Mouse (Mus musculus): ENCODE results near the gene Zfp710. TPM values are rescaled to one million over a fixed set of nuclear protein-coding genes. Genes with fewer than 3 reads are reported as not detected.

Gene Zfp710
- polyA plus RNA-seq, 1 experiment = 5.3 TPM

- H3K4me3 ChIP-seq = peak overlapping the region; percentile 59
- peak overlapping the region; percentile 90 for H3K4me2 ChIP-seq (ENCODE audit: low read depth)
- TF ChIP-seq TCF3 (IDR thresholded peaks at IDR 0.05; ENCODE audit: insufficient read length, low read depth) = no peak
- no peak for TF ChIP-seq USF1 (IDR thresholded peaks at IDR 0.05; ENCODE audit: low read depth)
- no peak for TF ChIP-seq REST (IDR thresholded peaks at IDR 0.05; ENCODE audit: insufficient read depth, insufficient read length)
- TF ChIP-seq E2F4 (IDR thresholded peaks at IDR 0.05; ENCODE audit: insufficient read depth) = no peak
- no peak for TF ChIP-seq SRF (IDR thresholded peaks at IDR 0.05; ENCODE audit: control insufficient read depth, insufficient read length, low read depth)
- TF ChIP-seq MYOG (IDR thresholded peaks at IDR 0.05; ENCODE audit: control insufficient read depth in 1 of 3, insufficient read depth in 1 of 3, insufficient read length in 2 of 3, low read depth in 2 of 3) = no peak
- TF ChIP-seq TCF12 (IDR thresholded peaks at IDR 0.05; ENCODE audit: insufficient read depth, poor library complexity, severe bottlenecking) = no peak
- no peak for TF ChIP-seq MAX (IDR thresholded peaks at IDR 0.05; ENCODE audit: low read depth)
- no peak for TF ChIP-seq MYOD1 (IDR thresholded peaks at IDR 0.05; ENCODE audit: control insufficient read depth in 1 of 3, insufficient read length in 2 of 3, low read depth in 2 of 3)
- TF ChIP-seq POLR2A (IDR thresholded peaks at IDR 0.05; ENCODE audit: insufficient read length, low read depth) = no peak
- H3K27me3 ChIP-seq (ENCODE audit: control insufficient read depth, insufficient read depth, insufficient read length) = no peaks in the 10 kb centered on the region
- peaks cover 18% of the 10 kb centered on the region for H3K79me2 ChIP-seq (ENCODE audit: control insufficient read depth, insufficient read depth)
- no peaks in the 10 kb centered on the region for H3K36me3 ChIP-seq (ENCODE audit: control insufficient read depth, insufficient read depth)
- peak overlapping the region; percentile 93 for H3ac ChIP-seq (ENCODE audit: control insufficient read depth, insufficient read length)
Measured at GRCm38 (mm10) chr7:80025391-80026117, 940 bp downstream of the Zfp710 start.

GRCm38 (mm10) chr7:80026118-80026989, 1.7 kb downstream of the Zfp710 start:
- Histone ChIP-seq H3K27me3 (ENCODE audit: control insufficient read depth, insufficient read depth, insufficient read length) (no peaks in the 10 kb centered on the region), H3K4me3 (peak overlapping the region; percentile 59)

DNA sequence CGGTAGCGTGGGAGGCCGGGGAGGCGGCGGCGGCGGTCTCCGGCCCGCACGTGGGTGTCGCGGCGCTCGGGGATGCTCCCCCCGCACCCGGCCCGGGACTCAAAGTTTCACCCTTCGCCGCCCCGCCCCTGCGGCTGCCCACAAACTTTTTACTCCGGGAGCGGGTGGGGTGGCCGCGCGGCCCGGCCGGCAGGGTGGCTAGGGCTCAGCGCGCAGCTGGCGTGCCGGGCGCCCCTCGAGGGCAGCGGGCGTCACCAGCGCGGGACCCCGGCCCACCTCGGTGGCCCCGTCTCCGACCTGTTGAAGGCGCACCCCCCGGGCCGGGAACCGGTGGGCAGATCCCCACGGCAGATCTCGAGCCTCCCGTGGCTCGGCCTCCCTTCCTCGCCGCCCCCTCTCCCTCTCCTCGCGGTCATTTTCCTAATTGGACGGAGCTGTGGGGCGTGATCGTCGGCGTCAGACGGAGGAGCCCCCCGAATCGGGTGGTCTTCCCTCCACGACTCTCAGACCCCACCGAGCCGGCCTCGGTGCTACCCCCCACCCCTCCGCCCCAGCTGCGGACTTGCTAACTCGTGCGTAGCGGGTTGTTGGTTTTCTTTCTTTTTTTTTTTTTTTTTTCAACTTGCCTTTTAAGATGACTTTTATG, 2.5 kb downstream of the Zfp710 start:
- peak overlapping the region; percentile 59 for H3K4me3 ChIP-seq
- H3ac ChIP-seq (ENCODE audit: control insufficient read depth, insufficient read length) = peak overlapping the region; percentile 93
- no peaks in the 10 kb centered on the region for H3K27me3 ChIP-seq (ENCODE audit: control insufficient read depth, insufficient read depth, insufficient read length)
- no peaks in the 10 kb centered on the region for H3K36me3 ChIP-seq (ENCODE audit: control insufficient read depth, insufficient read depth)
- TF ChIP-seq TCF3 (IDR thresholded peaks at IDR 0.05; ENCODE audit: insufficient read length, low read depth) (no peak), TCF12 (IDR thresholded peaks at IDR 0.05; ENCODE audit: insufficient read depth, poor library complexity, severe bottlenecking) (no peak), MYOD1 (IDR thresholded peaks at IDR 0.05; ENCODE audit: control insufficient read depth in 1 of 3, insufficient read length in 2 of 3, low read depth in 2 of 3) (peak in 1 of 3 experiments; percentile 61), REST (IDR thresholded peaks at IDR 0.05; ENCODE audit: insufficient read depth, insufficient read length) (no peak), POLR2A (IDR thresholded peaks at IDR 0.05; ENCODE audit: insufficient read length, low read depth) (peak; percentile 78), CEBPB (IDR thresholded peaks at IDR 0.05; ENCODE audit: insufficient read depth, poor library complexity, severe bottlenecking) (no peak), SRF (IDR thresholded peaks at IDR 0.05; ENCODE audit: control insufficient read depth, insufficient read length, low read depth) (no peak), MYOG (IDR thresholded peaks at IDR 0.05; ENCODE audit: control insufficient read depth in 1 of 3, insufficient read depth in 1 of 3, insufficient read length in 2 of 3, low read depth in 2 of 3) (peak in 1 of 3 experiments; percentile 57), USF1 (IDR thresholded peaks at IDR 0.05; ENCODE audit: low read depth) (no peak), E2F4 (IDR thresholded peaks at IDR 0.05; ENCODE audit: insufficient read depth) (no peak), POLR2AphosphoS2 (IDR thresholded peaks at IDR 0.05; ENCODE audit: insufficient read length, low read depth) (peak; percentile 36), MAX (IDR thresholded peaks at IDR 0.05; ENCODE audit: low read depth) (no peak)
- H3K4me2 ChIP-seq (ENCODE audit: low read depth) = peak overlapping the region; percentile 82
- H3K79me2 ChIP-seq (ENCODE audit: control insufficient read depth, insufficient read depth) = peaks cover 18% of the 10 kb centered on the region

More at GRCm38 (mm10) chr7:80026118-80026989, 1.7 kb downstream of the Zfp710 start:
- peak overlapping the region; percentile 93 for H3ac ChIP-seq (ENCODE audit: control insufficient read depth, insufficient read length)
- H3K36me3 ChIP-seq (ENCODE audit: control insufficient read depth, insufficient read depth) = no peaks in the 10 kb centered on the region
- peak overlapping the region; percentile 90 for H3K4me2 ChIP-seq (ENCODE audit: low read depth)
- TF ChIP-seq CEBPB (IDR thresholded peaks at IDR 0.05; ENCODE audit: insufficient read depth, poor library complexity, severe bottlenecking) (no peak), POLR2AphosphoS2 (IDR thresholded peaks at IDR 0.05; ENCODE audit: insufficient read length, low read depth) (peak; percentile 47), MAX (IDR thresholded peaks at IDR 0.05; ENCODE audit: low read depth) (no peak), E2F4 (IDR thresholded peaks at IDR 0.05; ENCODE audit: insufficient read depth) (no peak), MYOD1 (IDR thresholded peaks at IDR 0.05; ENCODE audit: control insufficient read depth in 1 of 3, insufficient read length in 2 of 3, low read depth in 2 of 3) (peak in 1 of 3 experiments; percentile 29), REST (IDR thresholded peaks at IDR 0.05; ENCODE audit: insufficient read depth, insufficient read length) (no peak), POLR2A (IDR thresholded peaks at IDR 0.05; ENCODE audit: insufficient read length, low read depth) (peak; percentile 64)
- peaks cover 18% of the 10 kb centered on the region for H3K79me2 ChIP-seq (ENCODE audit: control insufficient read depth, insufficient read depth)

DNA sequence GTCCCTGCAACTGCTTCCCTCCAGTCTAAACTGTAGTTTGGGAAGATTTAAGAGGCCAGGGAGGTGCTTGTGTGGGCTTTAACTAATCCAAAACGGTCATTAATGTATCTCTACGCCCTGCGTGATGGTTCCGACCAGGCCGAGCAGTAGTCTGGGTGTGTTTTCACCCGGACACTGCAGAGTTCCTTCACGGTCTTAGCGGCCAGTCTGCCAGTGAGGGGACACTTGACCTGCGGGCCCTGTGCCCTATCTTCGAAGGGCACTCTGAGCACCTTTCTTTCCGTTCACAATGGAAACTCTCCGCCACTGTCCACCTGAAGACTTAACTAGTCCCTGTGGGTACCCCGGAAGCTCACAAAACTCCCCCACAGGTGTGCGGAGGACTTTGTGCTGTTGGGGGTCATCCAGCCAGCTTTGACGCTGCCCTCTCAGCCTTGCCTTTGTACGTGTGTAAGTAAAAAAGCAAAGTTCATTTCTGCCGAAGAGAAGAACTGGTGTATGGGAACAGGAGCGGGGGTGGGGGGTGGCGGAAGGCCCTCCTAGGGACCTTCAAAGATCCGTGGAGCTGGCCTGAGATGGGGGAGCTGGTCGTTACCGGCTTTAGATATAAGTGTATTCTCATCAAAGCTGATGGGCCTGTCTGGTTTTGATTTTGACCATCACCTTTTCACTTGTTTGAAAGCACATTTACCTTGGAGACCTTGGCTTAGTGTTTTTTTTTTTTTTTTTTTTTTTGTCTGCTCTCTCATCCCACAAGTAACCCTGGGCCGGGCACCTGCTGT, 3.2 kb downstream of the Zfp710 start:
- H3ac ChIP-seq (ENCODE audit: control insufficient read depth, insufficient read length) = peak overlapping the region; percentile 93
- TF ChIP-seq USF1 (IDR thresholded peaks at IDR 0.05; ENCODE audit: low read depth) (no peak), POLR2AphosphoS2 (IDR thresholded peaks at IDR 0.05; ENCODE audit: insufficient read length, low read depth) (no peak), REST (IDR thresholded peaks at IDR 0.05; ENCODE audit: insufficient read depth, insufficient read length) (no peak), TCF12 (IDR thresholded peaks at IDR 0.05; ENCODE audit: insufficient read depth, poor library complexity, severe bottlenecking) (no peak), E2F4 (IDR thresholded peaks at IDR 0.05; ENCODE audit: insufficient read depth) (no peak), CEBPB (IDR thresholded peaks at IDR 0.05; ENCODE audit: insufficient read depth, poor library complexity, severe bottlenecking) (no peak), MYOG (IDR thresholded peaks at IDR 0.05; ENCODE audit: control insufficient read depth in 1 of 3, insufficient read depth in 1 of 3, insufficient read length in 2 of 3, low read depth in 2 of 3) (no peak), MAX (IDR thresholded peaks at IDR 0.05; ENCODE audit: low read depth) (no peak), TCF3 (IDR thresholded peaks at IDR 0.05; ENCODE audit: insufficient read length, low read depth) (no peak), POLR2A (IDR thresholded peaks at IDR 0.05; ENCODE audit: insufficient read length, low read depth) (no peak), SRF (IDR thresholded peaks at IDR 0.05; ENCODE audit: control insufficient read depth, insufficient read length, low read depth) (no peak), MYOD1 (IDR thresholded peaks at IDR 0.05; ENCODE audit: control insufficient read depth in 1 of 3, insufficient read length in 2 of 3, low read depth in 2 of 3) (no peak)
- peak overlapping the region; percentile 59 for H3K4me3 ChIP-seq
- H3K4me2 ChIP-seq (ENCODE audit: low read depth) = peak overlapping the region; percentile 82
- H3K36me3 ChIP-seq (ENCODE audit: control insufficient read depth, insufficient read depth) = no peaks in the 10 kb centered on the region
- no peaks in the 10 kb centered on the region for H3K27me3 ChIP-seq (ENCODE audit: control insufficient read depth, insufficient read depth, insufficient read length)
- peaks cover 21% of the 10 kb centered on the region for H3K79me2 ChIP-seq (ENCODE audit: control insufficient read depth, insufficient read depth)

Measured in myocyte (in vitro differentiated cells).